Mouse (Mus musculus) heart, postnatal 10 days (tissue): ENCODE measurements around the gene Fkbp14. TPM values are rescaled to one million over a fixed set of nuclear protein-coding genes. Genes with fewer than 3 reads are reported as not detected.
A peak's percentile ranks its signal among the peaks of the same experiment; 100 is the strongest.

Source experiments
- DNase-seq, 2 experiments: peaks; one replicate each; pipeline ENCODE4 v3.0.0; 2021
- intact Hi-C: fragments of 180-260 bp; cut with DNase I; formaldehyde crosslinking; loops from one replicate; pipeline ENCODE4 v1.15.1; 2025
- total RNA-seq, 2 experiments: library from RNA; stranded (reverse); gene quantifications; 2 replicates each; pipeline ENCODE4 v1.2.3; 2021

Fkbp14 gene
- total RNA-seq, 2 experiments from 2014 or later = 15.1 to 17.0 TPM

DNA sequence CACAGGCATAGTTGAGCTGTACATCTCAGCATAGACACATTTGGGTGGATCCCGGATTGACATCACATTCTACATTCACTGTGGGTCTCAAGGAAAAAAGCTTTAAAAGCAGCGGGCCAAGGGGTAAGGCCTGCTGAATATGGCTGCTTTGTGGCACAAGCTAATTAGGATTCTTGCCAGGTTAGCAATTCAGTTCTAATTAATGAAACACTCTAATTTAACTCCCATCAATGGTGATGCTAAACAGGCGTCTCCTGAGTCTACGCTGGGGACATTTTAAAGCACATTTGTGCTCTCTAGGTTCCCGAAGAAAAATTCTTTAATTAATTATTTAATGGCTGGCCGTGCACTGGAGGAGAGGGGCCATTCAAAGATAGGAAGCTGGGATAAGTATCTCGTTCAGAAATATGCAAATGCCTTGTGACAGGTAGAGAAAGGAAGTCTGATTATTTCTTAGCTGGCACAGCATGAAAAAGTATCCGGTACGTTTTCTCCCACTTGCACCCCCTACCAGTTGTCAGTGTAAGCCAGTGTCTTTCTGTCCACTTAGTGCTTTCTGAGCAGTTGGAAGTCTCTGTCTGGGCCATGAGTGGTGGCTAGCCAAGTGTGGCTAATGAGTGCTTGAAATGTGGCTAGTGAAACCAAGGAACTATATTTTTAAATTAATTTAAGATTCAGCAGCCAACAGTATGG, 44.2 kb downstream of the Fkbp14 start:
- DNase-seq = no peak
- intact Hi-C loops = no loop called here

DNA sequence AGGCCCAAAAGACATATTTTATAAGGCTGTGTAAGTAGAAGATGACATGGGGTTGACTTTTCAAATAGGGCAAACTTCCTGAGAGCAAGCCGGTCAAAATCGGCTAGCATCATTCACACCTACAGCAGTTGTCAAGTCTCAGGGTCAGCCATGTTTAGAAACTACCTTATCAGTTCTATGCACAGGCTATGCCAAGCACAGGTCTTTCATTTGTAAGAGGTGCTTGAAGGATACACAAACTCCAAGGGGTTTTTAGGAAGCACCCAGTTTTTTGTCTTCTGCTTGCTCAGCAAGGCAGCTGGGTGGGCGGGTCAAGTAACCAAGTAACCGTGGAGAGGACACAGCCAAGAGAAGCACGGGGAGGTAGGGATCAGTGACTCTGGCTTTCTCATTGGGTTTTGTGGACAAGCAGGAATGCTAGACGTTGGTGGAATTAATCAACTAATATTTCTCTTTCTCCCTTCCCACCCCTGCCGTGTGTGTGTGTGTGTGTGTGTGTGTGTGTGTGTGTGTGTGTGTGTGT, 46.2 kb downstream of the Fkbp14 start:
- intact Hi-C loops = no loop called here
- DNase-seq = no peak

DNA sequence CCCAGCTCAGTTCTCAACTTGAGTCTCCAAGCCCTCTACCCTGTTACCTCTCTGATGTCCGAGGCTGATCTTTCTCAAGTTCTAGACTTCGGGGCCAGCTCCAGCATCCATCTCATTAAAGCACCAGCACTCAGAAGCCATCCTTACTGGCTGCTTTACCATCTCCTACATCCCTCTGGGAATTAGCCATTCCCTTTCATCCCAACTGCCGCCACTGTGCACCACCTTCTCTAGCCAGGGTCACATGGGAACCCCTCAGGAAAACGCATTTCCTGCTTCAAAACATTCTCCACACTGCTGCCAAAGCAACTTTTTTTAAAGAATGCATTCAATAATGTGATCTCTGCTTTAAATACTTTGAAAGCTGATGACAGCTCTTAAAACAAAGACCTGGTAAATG, 47.8 kb downstream of the Fkbp14 start:
- no peak for DNase-seq
- intact Hi-C loops = no loop called here

DNA sequence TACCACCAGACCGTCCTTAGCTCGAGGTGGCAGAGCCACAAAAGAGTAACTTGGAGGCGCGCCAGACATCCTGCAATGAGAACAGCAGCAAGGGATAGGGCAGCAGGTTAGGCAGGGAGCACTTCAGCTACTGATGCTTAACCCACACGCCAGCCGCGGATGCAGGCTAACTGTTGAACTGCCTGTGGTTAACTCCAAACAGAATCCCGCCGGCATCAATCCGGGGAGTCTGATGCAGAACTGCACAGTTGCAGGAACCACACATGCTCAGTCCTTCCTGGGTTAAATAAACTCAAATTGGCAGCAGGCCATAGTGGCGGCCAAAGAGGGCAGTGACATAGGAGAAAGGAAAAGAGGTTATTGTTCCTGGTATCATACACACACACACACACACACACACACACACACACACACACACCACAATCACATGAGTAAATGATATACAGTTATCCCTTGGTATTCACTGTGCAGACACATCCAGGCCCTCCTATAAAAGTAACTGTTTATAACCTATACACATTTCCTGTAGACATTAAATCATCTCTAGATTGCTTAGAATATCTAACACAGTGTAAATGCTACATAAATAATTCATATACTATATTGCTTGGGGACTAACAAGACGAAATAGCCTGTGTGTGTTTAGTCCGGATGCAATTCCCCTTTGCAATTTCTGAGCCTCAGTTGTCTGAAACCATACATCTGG, 48.6 kb downstream of the Fkbp14 start:
- intact Hi-C loops = no loop called here
- peak; percentile 42 to 58 for DNase-seq

DNA sequence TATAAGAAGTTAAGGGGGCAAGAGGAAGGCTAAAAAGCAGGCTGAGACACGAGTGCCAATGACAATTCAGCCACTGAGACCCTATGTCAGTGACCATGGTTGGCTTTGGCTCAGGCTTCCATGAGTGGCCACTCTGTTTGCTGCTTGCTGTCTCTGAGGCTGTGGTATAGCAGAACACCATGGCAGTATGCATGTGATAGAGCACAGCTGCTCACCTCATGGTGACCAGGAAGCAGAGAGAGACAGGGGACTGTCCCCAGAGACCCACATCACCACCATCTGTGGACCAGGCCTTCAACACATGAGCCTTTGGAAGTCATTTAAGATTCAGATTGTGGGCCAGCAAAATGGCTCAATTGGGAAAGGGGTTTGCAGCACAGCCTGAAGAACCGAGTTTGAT, 53.5 kb downstream of the Fkbp14 start:
- intact Hi-C loops = no loop called here
- DNase-seq = no peak

DNA sequence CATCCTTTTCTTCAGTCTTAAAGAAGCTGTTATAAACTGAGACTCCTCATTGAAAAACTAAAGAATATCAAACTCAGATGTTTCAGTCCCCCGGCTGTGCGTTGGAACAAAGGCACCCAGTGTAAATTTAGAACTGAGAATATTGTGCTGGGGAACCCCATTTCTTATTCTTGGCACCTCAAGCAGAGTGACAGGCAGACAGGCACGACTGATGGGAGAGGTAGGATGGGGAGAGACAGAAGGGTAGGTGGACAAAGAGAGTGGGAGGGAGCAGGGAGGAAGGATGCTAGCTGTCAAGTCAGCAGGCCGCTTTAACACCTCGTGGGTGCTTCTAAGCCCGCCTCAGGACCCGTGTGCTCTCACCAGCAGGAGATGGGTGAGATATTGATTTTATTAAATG, 54.3 kb downstream of the Fkbp14 start:
- DNase-seq = no peak
- intact Hi-C loops = no loop called here

DNA sequence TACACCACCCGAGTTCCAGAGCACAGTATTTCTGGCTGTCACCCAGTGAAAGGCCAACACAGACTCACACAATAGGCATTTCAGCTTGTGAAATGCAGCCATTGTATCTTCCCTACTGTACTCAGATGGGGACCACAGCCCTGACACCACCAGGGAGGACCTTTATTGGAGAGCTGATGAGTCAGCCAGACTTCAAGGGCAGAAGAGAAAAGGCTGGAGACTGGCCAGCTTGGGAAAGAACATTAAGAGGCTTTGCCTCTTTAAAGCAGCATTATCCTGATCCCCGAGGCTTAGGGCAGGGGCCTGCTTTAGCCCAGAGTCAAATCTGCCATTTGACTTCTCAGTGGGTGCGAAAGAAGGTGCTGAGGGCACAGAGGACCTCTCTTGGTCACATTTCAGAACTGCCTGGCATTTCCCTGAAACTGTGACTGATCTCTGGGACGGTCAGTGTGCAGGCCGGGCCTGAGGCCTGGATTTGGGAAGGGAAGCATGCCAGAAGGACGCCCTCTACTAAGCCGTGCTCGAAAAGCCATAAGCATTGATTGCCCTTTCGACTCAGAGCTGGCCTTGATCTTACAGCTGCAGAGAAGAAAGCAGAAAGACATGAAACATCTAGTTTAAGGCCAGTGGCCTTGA, 56.7 kb downstream of the Fkbp14 start:
- intact Hi-C loops = no loop called here

DNA sequence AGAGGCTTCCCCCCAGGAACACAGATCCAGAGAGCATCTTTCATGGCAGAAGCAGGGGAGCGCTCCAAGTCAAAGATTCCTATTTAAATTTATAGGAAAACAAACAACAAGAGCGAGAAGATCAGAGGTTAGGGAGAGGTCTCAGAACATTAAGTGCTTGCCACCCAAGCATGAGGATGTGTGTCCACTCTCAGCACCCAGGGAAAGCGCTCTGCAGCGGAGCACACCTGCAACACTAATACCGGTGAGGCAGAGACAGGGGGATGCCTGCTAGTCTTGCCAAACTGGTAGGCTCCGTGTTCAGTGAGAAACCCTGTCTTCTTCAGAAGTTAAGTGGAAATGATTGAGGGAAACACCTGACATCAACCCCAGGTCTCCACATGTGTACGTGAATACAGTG, 57.7 kb downstream of the Fkbp14 start:
- intact Hi-C loops = no loop called here

More for the DNA sequence above, 56.7 kb downstream of the Fkbp14 start:
- peak; percentile 43 to 59 for DNase-seq

DNA sequence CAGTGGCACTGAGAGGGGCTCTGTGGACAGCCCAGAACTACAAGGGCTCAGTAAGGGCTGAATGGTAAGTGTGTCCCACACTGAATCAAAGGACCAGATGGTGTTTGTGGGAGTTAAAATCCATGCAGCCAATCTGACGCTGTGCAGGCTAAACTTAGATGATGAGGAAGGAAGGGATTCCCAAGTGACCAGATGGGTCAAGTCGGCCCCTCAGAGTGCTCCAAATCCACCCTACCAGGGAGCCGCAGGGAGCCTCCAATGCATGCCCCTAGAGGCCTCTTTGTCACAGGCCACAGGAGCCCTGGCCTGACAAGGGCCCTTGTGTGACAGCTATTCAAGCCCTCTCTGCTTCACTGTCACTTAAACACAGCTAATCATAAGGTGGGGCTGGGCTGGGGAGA, 58.3 kb downstream of the Fkbp14 start:
- intact Hi-C loops = no loop called here

More for the DNA sequence above, 57.7 kb downstream of the Fkbp14 start:
- DNase-seq = no peak

DNA sequence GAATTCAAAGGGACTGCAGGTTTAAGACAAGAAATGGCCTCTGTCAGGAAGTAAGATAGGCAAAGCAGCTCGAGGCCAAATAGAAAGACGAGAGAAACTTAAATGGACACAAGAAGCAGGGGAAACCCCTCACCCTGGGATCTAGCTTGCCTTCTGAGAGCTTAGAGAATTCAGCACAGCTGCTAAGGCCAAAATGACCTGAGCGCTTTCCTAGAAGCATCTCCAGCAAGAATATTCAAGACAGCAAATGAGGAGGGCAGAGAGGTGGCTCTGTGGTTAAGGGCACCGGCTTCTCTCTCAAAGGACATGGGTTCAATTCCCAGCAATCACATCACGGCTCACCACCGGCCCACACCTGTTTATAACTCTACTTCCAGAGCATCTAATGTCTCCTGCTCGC, 60.1 kb downstream of the Fkbp14 start:
- no peak for DNase-seq
- intact Hi-C loops = no loop called here

More for the DNA sequence above, 58.3 kb downstream of the Fkbp14 start:
- no peak for DNase-seq

DNA sequence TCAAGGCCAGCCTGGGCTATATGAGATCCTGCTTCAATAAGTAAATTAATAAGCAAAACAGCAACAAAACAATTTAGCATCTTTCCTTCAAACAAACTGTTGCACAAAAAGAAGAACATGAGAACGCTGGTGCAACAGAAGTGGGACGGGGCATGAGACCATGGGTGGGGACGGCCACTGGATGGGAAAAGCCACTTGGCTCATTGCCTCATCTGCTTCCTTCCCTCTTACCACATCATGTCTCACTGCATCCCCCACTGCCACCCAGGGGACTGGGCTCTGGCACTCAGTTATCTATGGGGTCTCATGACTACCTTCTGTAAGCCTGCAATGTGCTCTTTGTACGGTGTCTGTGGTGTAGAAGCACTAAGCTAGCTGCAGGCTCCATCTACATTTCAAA, 61.6 kb downstream of the Fkbp14 start:
- intact Hi-C loops = no loop called here
- no peak for DNase-seq

DNA sequence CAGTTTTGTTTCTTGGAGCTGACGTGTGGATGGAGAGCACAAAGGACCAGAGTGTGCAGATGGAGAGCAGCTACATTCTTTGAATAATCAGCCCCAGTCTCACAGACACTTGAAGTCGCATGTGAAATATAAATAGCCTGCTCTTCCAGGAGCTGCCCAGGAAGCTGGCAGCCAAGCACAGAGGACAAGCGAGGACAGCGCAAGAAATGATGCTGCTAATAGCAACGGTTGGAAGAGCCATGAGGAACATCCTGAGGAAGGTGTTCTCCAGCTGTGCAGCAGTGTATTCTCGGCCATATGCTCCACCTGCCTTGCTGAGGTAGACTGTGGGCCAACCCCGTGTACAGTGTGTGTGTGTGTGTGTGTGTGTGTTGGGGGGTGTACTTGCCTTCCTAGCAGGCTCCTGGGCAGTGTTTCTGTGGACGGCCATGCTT, 66.0 kb downstream of the Fkbp14 start:
- peak in 1 of 2 experiments; percentile 25 for DNase-seq
- intact Hi-C loops = no loop called here

DNA sequence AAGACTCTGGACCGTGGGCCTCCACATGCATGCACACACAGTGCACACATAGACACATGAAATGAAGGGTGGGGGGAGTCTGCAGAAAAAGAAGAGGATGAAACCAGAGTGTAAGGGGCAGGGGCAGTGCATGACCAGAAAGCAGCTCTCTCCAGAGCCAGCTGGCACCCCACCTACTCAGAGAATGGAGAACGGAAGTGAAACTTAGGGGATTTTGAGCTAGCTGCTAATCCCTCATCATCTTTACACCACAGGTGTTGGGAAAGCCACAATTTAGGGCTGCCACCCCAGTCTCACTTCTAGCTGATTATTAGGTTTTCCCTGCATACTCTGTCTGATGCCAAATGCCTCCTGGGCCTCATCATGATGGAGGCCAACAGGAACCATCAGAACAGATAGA, 66.9 kb downstream of the Fkbp14 start:
- DNase-seq = no peak
- intact Hi-C loops = no loop called here

DNA sequence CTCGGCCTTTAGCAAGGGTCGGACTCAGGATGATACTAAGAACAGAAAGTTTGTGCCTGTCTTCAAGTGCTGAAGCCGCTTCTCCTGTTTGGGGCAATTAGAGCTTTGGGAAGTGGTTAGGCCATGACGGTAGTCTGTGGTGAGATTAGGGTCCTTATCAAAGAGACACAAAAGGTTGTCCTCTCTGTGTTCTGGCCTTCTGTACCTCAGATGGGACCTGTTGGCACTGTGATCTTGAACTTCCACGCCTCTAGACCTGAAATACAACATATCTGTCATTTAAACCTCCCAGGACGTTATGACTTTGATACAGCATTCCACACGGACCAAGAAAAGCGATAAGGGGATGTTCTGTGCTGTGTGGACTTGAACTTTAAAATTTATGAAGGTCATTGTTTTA, 68.4 kb downstream of the Fkbp14 start:
- DNase-seq = no peak
- intact Hi-C loops = no loop called here

Other genes with a start within 250 kb of the Fkbp14 start
- gene Wipf3, start 167.7 kb downstream of the Fkbp14 start, total RNA-seq = 10 to 100 TPM; 12.9 to 16.4 TPM
- 1 to 10 TPM; 8.3 to 9.3 TPM for gene Scrn1, start 30.8 kb downstream of the Fkbp14 start, total RNA-seq
- gene Plekha8, start 2.2 kb downstream of the Fkbp14 start, total RNA-seq = 10 to 100 TPM; 12.4 to 12.9 TPM
- 10 to 100 TPM; 12.1 to 12.7 TPM for gene Mturn, start 84.3 kb upstream of the Fkbp14 start, total RNA-seq
- 10 to 100 TPM; 24.0 to 27.6 TPM for gene Znrf2, start 219.6 kb upstream of the Fkbp14 start, total RNA-seq